Mouse (Mus musculus) ES-E14 (cell line): ENCODE data around the gene Cep72.

Experiments
- HCFC1 ChIP-seq: IDR thresholded peaks from 2 replicates; pipeline ENCODE4 v1.6.1; 2012; ENCODE audit warnings: low read length, inconsistent platforms, borderline replicate concordance; ENCODE audit not compliant: insufficient read depth
- ZNF384 ChIP-seq: IDR thresholded peaks from 2 replicates; pipeline ENCODE4 v1.6.1; 2012; ENCODE audit warnings: low read depth, low read length, inconsistent platforms

DNA sequence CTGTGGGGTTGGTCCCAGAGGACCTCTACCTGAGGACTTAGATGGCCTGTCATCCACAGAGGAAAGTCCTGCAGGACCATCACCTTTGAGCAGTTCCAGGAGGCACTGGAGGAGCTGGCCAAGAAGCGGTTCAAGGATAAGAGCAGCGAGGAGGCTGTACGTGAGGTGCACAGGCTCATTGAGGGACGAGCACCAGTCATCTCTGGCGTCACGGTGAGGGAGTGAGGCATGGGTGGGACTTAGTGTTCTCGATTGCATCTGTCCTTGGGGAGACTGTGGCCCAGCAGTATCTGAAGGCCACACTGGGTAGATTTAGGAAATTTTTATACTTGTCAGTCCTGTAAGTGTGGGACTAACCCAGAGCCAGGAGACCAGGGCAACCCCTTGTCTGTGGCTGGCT lies 31.4 kb downstream of the Cep72 start:
- TF ChIP-seq ZNF384 (no peak), HCFC1 (no peak)
